Mouse (Mus musculus): Measurements from ENCODE around the gene Cldn34b1. TPM values are rescaled to one million over a fixed set of nuclear protein-coding genes. Genes with fewer than 3 reads are reported as not detected.

Gene Cldn34b1
- not detected for polyA plus RNA-seq (2014; fragmentation: Illumina TruSeq; extraction: RNeasy Lipid Tissue Mini Kit (QIAGEN cat#74804))

DNA sequence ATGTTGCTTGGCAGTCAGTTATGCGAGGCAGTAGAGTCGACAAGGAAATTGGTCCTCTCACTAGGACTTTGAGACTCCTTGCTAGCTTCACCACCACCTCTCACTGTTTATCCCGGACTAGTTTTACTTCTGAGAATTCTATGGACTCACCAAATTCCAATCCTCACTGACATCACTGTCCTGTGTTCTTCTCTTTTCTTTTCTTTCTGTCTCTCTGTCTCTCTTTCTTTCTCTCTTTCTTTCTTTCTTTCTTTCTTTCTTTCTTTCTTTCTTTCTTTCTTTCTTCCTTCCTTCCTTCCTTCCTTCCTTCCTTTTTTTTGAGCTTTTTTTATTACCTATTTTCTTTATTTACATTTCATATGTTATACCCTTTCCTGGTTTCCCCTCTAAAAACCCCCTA, at the start of gene Cldn34b1:
Gene Cldn34b1, minus strand, starts transcription at position 101 of the 400 bp plus-strand sequence.

DNA sequence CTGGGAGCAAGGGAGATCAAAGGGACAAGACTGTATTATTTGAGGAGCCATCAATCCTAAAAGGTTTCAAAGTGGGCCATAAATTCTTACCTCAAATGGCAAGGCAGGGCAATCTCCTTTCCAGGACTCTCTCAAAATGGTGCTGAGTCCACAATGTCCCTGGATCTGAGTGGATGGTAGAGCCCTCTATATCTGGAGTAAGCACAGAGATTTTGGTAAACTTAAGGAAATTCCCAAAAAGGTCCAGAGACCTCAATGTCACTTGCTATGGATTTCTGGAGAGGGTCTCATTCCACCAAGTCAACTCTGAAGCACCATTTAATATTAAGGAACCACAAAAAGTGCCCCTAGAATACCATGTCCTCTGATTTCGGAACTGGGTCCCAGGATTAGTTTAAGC, 45.8 kb upstream of the Cldn34b1 start, which contains the start of gene Magea6:
Gene Magea6, minus strand, starts transcription at position 101 of the 400 bp plus-strand sequence.

Other genes starting within 250 kb of the Cldn34b1 start
- not detected for gene Magea6, start 45.7 kb upstream of the Cldn34b1 start, polyA plus RNA-seq (2014; fragmentation: Illumina TruSeq; extraction: RNeasy Lipid Tissue Mini Kit (QIAGEN cat#74804))
- gene Magea3, start 59.2 kb upstream of the Cldn34b1 start, polyA plus RNA-seq (2014; fragmentation: Illumina TruSeq; extraction: RNeasy Lipid Tissue Mini Kit (QIAGEN cat#74804)) = not detected
- gene Magea8, start 105.6 kb upstream of the Cldn34b1 start, polyA plus RNA-seq (2014; fragmentation: Illumina TruSeq; extraction: RNeasy Lipid Tissue Mini Kit (QIAGEN cat#74804)) = not detected
- gene Magea5, start 172.9 kb upstream of the Cldn34b1 start, polyA plus RNA-seq (2014; fragmentation: Illumina TruSeq; extraction: RNeasy Lipid Tissue Mini Kit (QIAGEN cat#74804)) = not detected
- gene Magea1, start 199.5 kb upstream of the Cldn34b1 start, polyA plus RNA-seq (2014; fragmentation: Illumina TruSeq; extraction: RNeasy Lipid Tissue Mini Kit (QIAGEN cat#74804)) = not detected
- gene Magea2, start 203.4 kb upstream of the Cldn34b1 start, polyA plus RNA-seq (2014; fragmentation: Illumina TruSeq; extraction: RNeasy Lipid Tissue Mini Kit (QIAGEN cat#74804)) = not detected
- 1.5 TPM for gene Cldn34b2, start 238.1 kb upstream of the Cldn34b1 start, polyA plus RNA-seq (2014; fragmentation: Illumina TruSeq; extraction: RNeasy Lipid Tissue Mini Kit (QIAGEN cat#74804))

Measured in ovary, adult 10 weeks (tissue).